Mouse (Mus musculus): ENCODE results near the gene Ctf1.

GRCm38 (mm10) chr7:127705706-127706105 is 6.8 kb upstream of the Ctf1 start:
- TF ChIP-seq CTCF (IDR thresholded peaks at IDR 0.05; ENCODE audit: extremely low read depth, insufficient read length, insufficient replicate concordance, low read depth, low read length) (no peak), POLR2A (IDR thresholded peaks at IDR 0.05; ENCODE audit: low read depth, low read length) (no peak)

Data from small intestine, adult 2 months (tissue).